Comparison of ENCODE assay signal across 15 mouse cellular contexts in the genomic region with DNA sequence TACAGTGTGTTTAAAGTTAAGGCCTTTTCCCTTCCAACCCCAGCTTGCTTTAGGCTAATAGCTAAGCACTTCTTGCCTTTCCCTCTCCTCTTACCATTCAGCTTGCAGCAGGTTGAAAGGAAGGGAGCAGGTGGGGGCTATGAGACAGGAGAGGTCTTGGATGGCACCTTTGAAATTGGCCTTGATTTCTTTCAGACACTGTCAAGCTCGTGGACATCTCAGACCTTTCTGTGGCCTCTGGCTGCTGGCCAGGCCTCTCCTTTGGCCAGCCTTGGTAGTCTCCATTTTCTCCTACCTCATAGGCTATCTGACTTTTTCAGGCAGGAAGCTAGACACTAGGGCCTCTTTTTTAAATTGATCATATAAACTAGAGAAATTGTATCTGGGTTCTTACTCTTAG.
"Had no signal": no experiment of that assay in that cellular context is flagged by ENCODE, and none has a peak within 500 bp of the region (broad histone marks: within the 10 kb centered on the region; RNA-seq: fewer than 3 reads in every experiment).

No protein-coding gene starts in this region.

- H3K4me2 ChIP-seq: lung, embryonic 14.5 days; midbrain, embryonic 12.5 days; neural tube, embryonic 13.5 days; neural tube, embryonic 15.5 days had no signal

- DNase-seq: lung, adult 18-20 months; lung, embryonic 14.5 days; lung, postnatal 10 days; lung, postnatal 4 days; midbrain, embryonic 14.5 days; right cerebral cortex, postnatal 14 days; spleen, adult 18-20 months; thymus, adult 2 months; thymus, postnatal 25 days; thymus, postnatal 4 days had no signal

- H3K9me3 ChIP-seq: midbrain, embryonic 10.5 days; midbrain, embryonic 12.5 days; neural tube, embryonic 13.5 days; neural tube, embryonic 15.5 days had no signal

- H3K27me3 ChIP-seq: midbrain, embryonic 12.5 days; neural tube, embryonic 13.5 days; neural tube, embryonic 15.5 days had no signal

- H3K36me3 ChIP-seq: midbrain, embryonic 12.5 days; neural tube, embryonic 13.5 days; neural tube, embryonic 15.5 days had no signal

- H3K27ac ChIP-seq: midbrain, embryonic 10.5 days; midbrain, embryonic 12.5 days; neural tube, embryonic 13.5 days; neural tube, embryonic 15.5 days had no signal

- H3K4me3 ChIP-seq: midbrain, embryonic 10.5 days; midbrain, embryonic 12.5 days; myocyte; neural tube, embryonic 13.5 days; neural tube, embryonic 15.5 days had no signal

- H3K9ac ChIP-seq: lung, embryonic 14.5 days; midbrain, embryonic 12.5 days; neural tube, embryonic 13.5 days; neural tube, embryonic 15.5 days had no signal

- H3K4me1 ChIP-seq: midbrain, embryonic 10.5 days; midbrain, embryonic 12.5 days; neural tube, embryonic 13.5 days; neural tube, embryonic 15.5 days had no signal
